Mouse (Mus musculus) MEL (cell line): ENCODE measurements around the gene Suclg2.

Source experiments
- CTCF ChIP-seq, 3 experiments: IDR thresholded peaks in 2 of 3; conservative IDR thresholded peaks in 1 of 3; 2 replicates each; pipeline ENCODE4 v1.5.1; 2011 to 2012; ENCODE audit warnings: low read length in 3 of 3, low read depth in 2 of 3, mild to moderate bottlenecking in 2 of 3, improper control_type of control experiment in 1 of 3, inconsistent platforms in 1 of 3, mixed read lengths in 1 of 3, moderate library complexity in 1 of 3; ENCODE audit not compliant: control insufficient read depth in 1 of 3, insufficient read depth in 1 of 3, poor library complexity in 1 of 3, severe bottlenecking in 1 of 3
- MEF2A ChIP-seq: IDR thresholded peaks from 2 replicates; pipeline ENCODE4 v1.6.1; 2014; ENCODE audit warnings: low read depth, mild to moderate bottlenecking, inconsistent platforms, low read length, improper control_type of control experiment; ENCODE audit not compliant: poor library complexity, insufficient replicate concordance, severe bottlenecking; ENCODE audit errors: extremely low read depth
- TAL1 ChIP-seq: IDR thresholded peaks from 2 replicates; pipeline ENCODE4 v1.6.1; 2012; ENCODE audit warnings: mild to moderate bottlenecking, inconsistent platforms, low read length, moderate library complexity, mixed read lengths

DNA sequence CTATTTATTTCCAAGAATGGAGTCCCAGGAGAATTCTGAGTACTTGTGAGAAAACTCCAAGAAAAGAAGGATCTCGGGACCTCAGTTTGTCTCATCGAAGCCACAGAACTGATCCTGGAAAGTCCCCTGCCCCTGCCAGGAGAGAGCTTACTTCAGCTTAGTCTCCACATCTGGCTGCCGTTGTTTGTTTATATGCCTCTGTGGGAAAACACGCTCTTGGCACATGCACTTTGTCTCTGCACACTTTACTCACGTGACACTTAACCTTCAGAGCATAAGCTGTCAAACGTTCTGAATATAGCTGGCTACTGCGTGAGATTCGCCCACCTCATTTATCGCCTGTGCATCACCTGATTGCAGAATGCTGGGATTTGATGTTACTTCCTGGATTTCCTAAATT is 16.4 kb downstream of the Suclg2 start:
- TF ChIP-seq CTCF (IDR thresholded peaks at IDR 0.05 in 2 of 3, conservative IDR thresholded peaks at IDR 0.05 in 1 of 3; ENCODE audit: control insufficient read depth in 1 of 3, insufficient read depth in 1 of 3, low read depth in 2 of 3, low read length in 3 of 3, poor library complexity in 1 of 3, severe bottlenecking in 1 of 3) (no peak), MEF2A (no peak), TAL1 (no peak)
